Mouse (Mus musculus) A20 (cell line): Measurements from ENCODE around the gene Ppm1f.
"Not testable (repeated sequence)": the region's sequence is repeated elsewhere in the genome, so short reads cannot be mapped to it uniquely, and the experiment has no call there.

ENCODE experiments used
- DNase-seq: peaks from one replicate; pipeline ENCODE4 v3.0.0-alpha.2; 2011; ENCODE audit warnings: low read depth, low spot score

Gene Ppm1f

DNA sequence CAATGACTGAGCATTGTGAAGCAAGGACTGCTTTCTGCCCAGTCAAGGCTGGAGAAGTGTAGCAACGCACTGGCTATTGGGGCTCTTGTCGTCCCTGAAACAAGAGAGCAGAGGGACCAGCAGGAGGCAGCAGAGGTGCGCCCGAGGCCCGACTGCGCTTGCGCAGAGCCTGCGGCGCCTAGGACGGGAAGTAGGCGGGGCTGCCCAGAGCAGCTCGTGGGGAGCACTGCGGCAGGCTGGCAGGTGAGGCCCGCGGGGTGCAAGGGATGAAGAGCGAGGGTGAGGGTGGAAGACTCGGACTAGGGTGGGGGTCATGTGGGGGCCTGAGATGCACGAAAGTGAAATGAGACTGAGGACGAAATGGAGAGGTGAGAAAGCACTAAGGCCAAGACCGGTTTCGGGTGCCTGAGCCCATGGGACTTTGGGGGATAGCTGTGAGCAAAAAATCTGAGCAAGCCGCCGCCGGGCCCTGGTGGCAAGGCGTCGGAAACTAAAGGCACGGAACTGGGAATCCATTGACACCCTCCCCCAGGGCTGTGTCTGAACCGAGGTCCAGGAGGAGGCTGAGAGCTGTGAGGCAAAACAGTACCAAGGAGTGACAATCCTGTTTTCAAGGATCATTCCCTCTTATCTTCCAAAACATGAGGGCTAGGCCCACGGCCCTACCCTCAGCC lies at the start of gene Ppm1f:
Gene Ppm1f (plus strand): TSS at position 88 of the 674 bp plus-strand sequence.
- DNase-seq = peak; percentile 97

DNA sequence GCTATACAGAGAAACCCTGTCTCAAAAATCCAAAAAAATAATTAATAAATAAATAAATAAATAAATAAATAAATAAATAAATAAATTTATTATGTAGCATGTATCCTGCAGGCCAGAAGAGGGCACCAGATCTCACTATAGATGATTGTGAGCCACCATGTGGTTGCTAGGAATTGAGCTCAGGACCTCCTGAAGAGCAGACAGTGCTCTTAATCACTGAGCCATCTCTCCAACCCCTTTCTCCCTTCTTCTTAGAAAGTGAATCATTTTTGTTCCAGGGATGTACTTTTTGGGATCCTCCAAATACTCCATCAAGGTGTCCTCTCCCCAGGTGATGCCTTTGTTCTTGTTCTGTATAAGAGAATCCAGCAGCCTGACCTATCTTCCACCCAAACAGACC lies 47.1 kb upstream of the Ppm1f start:
- peak; percentile 40 for DNase-seq

GRCm38 (mm10) chr16:16852411-16852810 lies 43.9 kb upstream of the Ppm1f start:
- DNase-seq = no peak

GRCm38 (mm10) chr16:16854836-16855235 lies 41.4 kb upstream of the Ppm1f start:
- DNase-seq = peak; percentile 77

DNA sequence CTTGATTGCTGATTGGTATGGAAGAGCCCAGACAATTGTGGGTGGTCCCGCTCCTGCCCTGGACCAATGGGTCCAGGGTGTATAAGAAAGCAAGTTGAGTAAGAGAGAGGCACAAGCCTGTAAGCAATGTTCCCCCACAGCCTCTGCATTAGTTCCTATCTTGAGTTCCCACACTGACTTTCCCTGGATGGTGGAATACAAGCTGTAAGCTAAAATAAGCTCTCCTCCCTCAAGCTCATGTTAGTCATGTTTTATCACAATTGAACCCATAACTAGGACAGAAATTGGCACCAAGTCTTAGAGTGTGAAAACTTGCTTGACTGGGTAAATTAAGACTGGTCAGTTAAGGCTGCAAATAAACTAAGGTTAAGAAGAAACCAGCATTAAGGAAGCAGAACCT lies 40.7 kb upstream of the Ppm1f start:
- no peak for DNase-seq

GRCm38 (mm10) chr16:16856054-16856453 lies 40.2 kb upstream of the Ppm1f start:
- DNase-seq = not testable (repeated sequence)

DNA sequence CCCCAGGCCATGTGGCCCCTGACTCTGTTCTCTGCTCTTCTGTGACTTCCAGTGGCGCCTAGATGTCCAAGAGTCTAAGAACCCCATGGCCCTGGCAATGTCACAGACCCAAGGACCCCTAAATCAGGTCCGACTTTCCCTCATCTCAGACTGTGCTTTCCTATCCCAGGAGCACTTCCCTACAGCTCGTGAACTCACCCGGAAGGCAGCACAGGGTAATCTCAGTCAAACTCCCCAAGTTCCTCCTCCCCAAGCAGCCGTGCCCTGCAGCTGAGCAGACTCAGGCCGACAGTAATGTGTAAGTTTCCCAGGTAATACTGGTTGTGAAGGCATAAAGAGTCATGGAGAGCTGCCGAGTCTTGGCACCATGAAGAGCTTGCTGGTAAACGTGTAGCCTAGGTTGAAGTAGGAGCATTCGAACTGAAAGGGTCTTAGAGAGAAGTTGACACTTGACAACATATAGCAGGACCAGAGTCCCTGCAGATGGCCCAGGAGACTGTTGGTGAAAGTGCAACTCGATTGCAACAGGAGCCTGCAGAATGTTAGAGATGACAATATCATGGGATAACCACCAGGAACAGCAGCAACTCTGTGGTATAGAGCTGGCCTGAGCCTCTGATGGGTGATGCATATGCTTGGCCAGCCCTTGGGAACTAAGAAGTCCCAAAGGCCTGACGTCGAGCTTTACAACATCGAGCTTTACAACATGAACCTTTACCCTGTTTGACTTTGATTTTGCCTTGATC lies 39.4 kb upstream of the Ppm1f start:
- no peak for DNase-seq

DNA sequence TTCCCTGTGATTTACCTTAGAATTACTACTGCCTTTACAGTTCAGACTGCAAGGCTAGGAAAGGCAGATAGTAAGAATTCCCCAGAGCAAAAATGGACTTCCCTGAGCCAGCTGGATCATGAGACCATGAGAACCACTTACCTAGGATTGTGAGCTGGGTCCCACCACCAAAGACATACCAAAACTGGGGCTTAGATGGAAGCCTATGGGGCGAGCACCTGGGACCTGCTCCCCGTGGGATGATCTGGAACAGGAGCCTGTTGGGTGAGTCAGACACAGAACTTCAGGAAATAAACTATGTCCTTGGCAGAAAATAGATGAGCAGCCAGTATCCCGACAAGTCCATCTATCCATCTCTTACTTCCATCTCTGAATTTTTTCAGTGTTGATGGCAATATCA lies 34.0 kb upstream of the Ppm1f start:
- no peak for DNase-seq

GRCm38 (mm10) chr16:16863978-16864377 lies 32.3 kb upstream of the Ppm1f start, which contains the start of gene Igll1:
Igll1 (minus strand) TSS chr16:16863985.
- DNase-seq = no peak

DNA sequence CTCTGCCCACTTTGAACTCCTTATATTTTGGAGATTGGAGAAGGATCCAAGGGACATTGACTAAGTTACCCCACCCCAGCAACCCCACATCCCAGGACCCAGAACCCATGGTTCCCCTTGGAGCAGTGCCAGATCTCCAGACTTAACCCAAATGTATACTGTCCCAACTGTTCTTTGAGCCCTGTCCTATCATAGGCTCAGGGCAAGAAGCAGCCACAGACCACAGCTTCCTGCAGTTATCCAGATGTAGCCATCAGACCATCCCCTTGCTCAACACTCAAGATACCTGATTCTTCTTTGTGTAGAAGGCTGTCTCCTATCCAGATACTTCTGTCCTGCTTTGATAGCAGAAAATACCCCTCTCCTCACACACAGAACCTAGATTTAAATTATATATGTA lies 31.1 kb upstream of the Ppm1f start:
- no peak for DNase-seq

DNA sequence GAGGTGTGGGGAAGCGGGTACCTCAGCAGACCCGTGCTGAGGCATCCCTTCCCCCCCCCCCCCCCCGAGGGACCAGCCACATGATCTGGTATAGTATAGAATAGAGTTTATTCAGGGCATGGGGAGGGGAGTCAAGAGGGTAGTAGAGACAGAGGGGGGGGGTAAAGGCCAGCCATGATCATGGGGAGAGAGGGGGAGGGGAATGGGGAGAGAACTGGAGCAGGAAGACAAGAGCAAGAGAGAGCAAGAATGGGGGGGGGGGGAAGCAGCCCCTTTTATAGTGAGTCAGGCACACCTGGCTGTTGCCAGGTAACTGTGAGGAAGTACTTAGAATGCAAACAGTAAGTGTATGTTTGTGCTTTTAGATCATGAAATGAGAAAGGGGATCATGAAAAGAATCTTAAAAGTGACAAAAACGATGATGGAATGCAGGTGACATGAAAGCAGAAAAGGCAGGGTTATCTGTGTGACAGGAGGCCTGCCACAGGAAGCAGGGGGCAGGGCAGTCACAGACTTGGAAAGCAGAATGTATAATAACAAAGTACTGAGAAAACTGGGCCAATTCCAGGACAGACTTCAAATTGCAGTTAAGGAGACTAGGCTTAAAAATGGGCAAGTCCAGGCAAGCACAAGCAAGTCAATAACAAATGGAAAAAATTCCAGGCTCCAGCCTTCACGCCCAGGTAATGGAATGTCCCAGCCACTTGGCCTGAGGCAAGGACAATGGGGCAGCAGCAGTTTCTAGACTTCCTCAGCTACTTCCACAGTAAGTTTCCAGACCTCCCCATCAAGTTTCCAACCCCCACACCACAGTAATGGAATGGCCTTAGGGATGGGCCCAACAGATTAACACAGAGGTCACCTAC lies 30.3 kb upstream of the Ppm1f start:
- no peak for DNase-seq

DNA sequence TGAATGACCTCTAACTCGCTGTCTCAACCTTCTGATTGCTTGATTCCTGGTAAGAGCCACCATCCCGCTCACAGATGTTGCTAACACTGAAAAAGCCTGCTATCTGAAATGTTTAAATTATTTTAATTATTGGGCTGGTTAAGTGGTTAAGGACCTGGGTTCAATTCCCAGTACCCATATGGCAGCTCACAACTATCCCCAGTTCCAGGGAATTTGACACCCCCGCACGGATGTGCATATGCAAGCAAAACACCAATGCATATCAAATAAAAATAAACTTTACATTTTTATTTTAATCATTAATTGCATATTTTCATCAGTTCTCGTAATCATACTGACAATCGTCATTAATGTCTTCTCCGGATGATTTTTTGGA lies 26.0 kb upstream of the Ppm1f start:
- no peak for DNase-seq

DNA sequence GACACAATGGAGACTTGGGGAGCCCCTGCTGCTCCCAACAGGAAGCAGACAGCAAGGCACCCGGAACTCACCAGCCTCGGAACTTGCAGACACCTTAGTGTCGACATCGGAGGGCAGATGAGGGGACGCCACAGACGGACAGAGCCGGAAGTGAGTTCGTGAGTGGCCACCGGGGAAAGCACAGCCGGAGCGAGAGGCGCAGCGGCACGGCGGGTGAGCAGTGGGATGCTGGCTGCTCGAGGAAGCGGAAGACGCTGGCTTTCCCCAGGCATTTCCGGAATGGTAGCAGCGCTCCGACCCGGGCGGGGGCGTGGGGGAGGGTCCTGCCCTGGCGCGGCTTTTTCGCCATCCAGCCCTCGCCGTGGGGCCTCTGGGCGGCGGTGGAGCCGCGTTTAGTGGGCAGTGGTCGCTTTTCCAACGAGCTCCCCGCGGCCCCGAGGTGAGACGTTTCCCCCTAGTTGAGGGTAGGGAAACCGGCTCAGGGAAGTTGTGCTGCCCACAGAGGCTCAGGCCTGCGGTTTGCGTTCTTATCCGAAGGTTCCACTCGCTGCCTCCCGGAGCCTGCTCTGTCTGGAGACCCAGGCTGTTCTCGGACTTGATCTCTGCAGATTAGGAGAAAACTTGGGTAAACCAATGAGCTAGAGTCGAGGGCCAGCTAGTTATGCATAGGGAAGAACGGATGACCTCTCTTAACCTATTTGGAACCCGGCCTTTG lies 25.5 kb upstream of the Ppm1f start, which contains the start of the genes Top3b and Vpreb1:
Gene Top3b (plus strand): TSS at position 120 of the 715 bp plus-strand sequence.
Gene Vpreb1 (minus strand): TSS at position 227 of the 715 bp plus-strand sequence.
- peak; percentile 95 for DNase-seq

DNA sequence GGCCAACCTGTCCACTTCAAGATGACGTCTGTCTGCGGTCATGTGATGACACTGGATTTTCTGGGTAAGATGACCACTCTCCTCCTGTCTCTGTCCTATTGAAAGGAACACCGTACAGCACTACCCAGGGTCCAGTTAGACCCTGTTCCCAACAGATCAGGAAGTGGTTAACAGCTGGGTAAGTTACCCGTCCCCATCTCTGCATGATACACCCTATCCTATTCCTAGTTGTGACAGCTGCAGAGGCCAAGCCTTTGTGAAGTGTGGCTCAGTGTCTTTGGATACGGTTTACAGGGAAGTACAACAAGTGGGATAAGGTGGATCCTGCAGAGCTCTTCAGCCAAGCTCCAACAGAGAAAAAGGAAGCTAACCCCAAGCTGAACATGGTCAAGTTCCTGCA lies 17.2 kb upstream of the Ppm1f start:
- DNase-seq = no peak

DNA sequence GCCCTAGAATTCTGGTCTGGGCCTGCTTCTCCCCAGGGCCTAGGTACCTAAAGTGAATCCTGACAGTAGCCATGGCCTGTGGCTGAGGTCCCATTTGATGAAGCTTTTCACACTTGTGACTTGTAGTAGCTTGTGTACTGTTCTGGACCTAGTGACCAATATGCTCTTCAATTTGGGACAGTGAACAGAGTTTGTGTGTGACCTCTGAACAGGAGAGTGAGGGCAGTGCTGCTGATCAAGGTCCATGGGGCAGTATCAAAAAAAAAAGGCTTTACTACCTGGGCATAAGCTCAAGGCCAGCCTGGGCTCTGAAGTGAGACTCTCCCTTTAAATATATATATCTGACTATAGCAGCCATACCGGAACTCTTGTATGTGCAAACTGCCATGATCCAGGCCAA lies 7.9 kb upstream of the Ppm1f start:
- DNase-seq = no peak

DNA sequence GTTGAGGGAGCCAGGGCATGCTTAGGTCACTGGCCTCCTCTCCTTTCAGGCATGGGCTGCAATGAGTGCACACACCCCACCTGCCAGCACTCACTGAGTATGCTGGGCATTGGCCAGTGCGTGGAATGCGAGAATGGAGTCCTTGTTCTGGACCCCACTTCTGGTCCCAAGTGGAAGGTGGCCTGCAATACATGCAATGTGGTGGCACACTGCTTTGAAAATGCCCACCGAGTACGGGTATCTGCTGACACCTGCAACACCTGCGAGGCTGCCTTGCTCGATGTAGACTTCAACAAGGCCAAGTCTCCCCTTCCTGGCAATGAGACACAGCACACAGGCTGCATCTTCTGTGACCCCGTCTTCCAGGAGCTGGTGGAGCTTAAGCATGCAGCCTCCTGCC lies 3.9 kb upstream of the Ppm1f start:
- DNase-seq = no peak

DNA sequence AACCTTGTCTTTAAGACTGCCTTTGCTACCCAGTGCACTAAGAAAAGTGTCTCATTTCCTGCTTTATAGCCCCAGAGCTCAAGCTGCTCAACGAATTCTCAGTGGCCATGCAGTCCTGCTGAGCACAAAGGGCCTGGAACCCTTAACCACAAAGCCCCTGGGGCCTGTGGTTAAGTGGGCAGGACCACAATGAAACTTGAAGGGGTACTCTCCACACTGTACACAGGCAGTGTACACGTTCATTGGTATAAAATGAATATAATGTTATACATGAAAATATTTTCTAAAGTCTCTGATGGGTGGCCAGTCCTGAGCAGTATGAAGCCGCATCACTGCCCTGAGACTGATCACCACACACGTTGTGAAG lies 271 bp upstream of the Ppm1f start:
- no peak for DNase-seq

DNA sequence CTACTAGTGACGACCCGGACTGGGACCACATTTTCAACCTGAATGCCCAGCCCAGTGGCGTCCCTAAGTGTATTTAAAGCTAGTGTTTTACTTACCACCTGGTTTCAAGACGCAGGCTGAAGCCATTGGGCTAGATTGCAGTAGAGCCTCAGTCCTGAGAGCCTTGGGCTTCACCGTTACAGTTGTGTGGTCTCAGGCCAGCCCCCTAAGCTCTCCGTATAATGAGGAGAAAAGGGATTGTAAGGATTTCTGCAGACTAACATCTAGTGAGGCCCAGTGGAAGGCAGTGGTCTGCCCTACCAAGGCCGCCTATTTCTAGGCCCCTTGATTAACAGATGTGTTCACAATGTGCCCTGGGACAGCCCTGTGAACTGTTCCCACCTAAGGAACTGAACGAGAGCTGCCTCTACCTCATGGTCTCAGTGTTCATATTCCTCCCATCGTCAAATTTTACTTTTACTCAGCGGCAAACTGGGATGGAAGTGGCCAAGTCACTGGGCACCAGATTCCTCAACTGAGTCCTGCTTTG lies 851 bp downstream of the Ppm1f start:
- DNase-seq = peak; percentile 60

GRCm38 (mm10) chr16:16902329-16902728 lies 6.1 kb downstream of the Ppm1f start:
- no peak for DNase-seq

DNA sequence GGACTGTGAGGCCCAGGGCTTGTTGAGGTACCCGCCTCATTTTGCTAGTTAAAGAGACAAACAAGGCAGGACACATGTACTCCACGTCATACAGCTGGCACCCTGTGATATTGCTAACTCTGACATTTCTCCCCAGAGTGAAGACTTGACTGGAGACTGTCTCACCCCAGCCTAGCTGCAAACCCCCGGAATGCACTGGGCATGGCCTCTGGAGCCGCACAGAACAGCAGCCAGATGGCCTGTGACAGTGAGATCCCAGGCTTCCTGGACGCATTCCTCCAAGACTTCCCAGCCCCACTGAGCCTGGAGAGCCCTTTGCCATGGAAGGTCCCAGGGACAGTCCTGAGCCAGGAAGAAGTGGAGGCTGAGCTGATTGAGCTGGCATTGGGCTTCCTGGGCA lies 6.9 kb downstream of the Ppm1f start:
- no peak for DNase-seq

- DNase-seq = no peak
Measured at GRCm38 (mm10) chr16:16907799-16908198, 11.5 kb downstream of the Ppm1f start.
